Comparison of ENCODE assay signal across 8 mouse cellular contexts in the genomic region with DNA sequence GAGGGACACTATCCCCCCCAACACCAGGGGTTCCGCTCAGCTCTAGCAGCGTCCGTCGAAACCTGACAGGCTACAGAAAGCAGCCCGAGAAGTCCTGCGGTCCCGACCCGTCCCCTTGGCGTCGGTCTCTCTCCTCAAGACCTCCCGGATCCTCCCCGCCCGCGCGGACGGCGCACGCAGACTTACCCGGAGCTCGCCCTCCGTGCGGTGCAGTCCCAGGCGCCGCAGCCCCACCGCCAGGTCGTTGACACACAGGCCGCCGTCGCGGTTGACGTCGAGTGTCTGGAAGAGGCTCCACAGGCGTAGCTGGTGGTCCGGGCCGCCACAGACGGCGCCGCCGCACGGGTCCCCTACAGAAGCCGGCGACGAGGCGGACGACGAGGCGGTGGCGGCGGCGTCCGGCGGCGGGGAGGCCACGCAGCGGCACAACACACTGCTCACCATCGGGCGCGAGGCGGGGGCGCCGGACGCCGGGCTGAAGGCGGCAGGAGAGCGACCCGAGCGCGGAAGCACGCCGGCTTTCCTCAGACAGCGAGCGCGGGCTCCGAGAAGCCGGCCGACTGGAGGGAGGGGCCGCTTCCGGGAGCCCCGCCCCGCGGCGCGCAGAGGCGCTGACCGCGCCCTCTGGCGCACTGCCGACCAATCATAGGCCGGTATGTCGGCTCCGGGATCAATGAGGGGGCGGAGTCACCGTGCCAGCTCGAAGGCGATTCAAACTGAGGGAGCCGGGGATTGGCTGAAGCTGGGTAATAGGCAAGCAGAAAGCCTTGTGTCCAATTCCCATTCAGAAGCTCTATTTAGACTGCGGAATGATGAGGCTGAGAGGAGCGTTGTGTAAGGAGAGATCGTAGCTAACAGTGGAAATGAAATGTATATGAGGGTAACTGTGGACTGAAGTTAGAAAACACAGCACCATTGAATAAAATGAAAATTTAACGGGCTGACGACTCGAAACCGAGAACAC. TPM values are rescaled to one million over a fixed set of nuclear protein-coding genes. Genes with fewer than 3 reads are reported as not detected.
DNase-seq lines count a peak whose midpoint lies in the region; ATAC-seq and TF ChIP-seq lines count a peak whose summit lies in the region.

Gene Slc25a25 (minus strand): TSS at position 565 of the 964 bp plus-strand sequence.

- peak within 1 kb of the TSS; percentile 90 for H3K27ac ChIP-seq in forebrain, embryonic 10.5 days
- H3K27ac ChIP-seq in heart, embryonic 15.5 days: peak within 1 kb of the TSS; percentile 94
- peak within 1 kb of the TSS; percentile 95 for H3K27ac ChIP-seq in liver, embryonic 14.5 days
- peak within 1 kb of the TSS; percentile 90 for H3K27ac ChIP-seq in neural tube, embryonic 11.5 days (ENCODE audit: low read depth, low read length)
- H3K27ac ChIP-seq in stomach, postnatal 0 days (replicated peaks): peak within 1 kb of the TSS; percentile 94

- peak within 1 kb of the TSS; percentile 84 for H3K4me2 ChIP-seq in heart, embryonic 15.5 days
- peak within 1 kb of the TSS; percentile 99 for H3K4me2 ChIP-seq in liver, embryonic 14.5 days (ENCODE audit: low read depth)
- peak within 1 kb of the TSS; percentile 82 for H3K4me2 ChIP-seq in neural tube, embryonic 11.5 days (ENCODE audit: low read depth)
- H3K4me2 ChIP-seq in stomach, postnatal 0 days (replicated peaks; ENCODE audit: low read depth): peak within 1 kb of the TSS; percentile 80

- H3K4me3 ChIP-seq in forebrain, embryonic 10.5 days: peak within 1 kb of the TSS; percentile 82
- peak within 1 kb of the TSS; percentile 77 for H3K4me3 ChIP-seq in heart, embryonic 15.5 days
- H3K4me3 ChIP-seq in liver, embryonic 14.5 days (ENCODE audit: insufficient read depth in 1 of 2, low read depth in 2 of 2, low read length in 2 of 2): peak within 1 kb of the TSS; percentile 80 to 97
- H3K4me3 ChIP-seq in neural tube, embryonic 11.5 days (ENCODE audit: low read depth, low read length): peak within 1 kb of the TSS; percentile 79
- H3K4me3 ChIP-seq in stomach, postnatal 0 days (ENCODE audit: low read depth, low read length): peak within 1 kb of the TSS; percentile 86

- H3K9me3 ChIP-seq in forebrain, embryonic 10.5 days: no peaks in the 10 kb centered on the region
- H3K9me3 ChIP-seq in heart, embryonic 15.5 days (replicated peaks): no peaks in the 10 kb centered on the region
- H3K9me3 ChIP-seq in liver, embryonic 14.5 days (ENCODE audit: control insufficient read depth, low read length): no peaks in the 10 kb centered on the region
- no peaks in the 10 kb centered on the region for H3K9me3 ChIP-seq in neural tube, embryonic 11.5 days (ENCODE audit: control insufficient read depth, low read length)
- no peaks in the 10 kb centered on the region for H3K9me3 ChIP-seq in stomach, postnatal 0 days (ENCODE audit: control insufficient read depth, low read length)

- TF ChIP-seq CTCF in liver, embryonic 14.5 days (IDR thresholded peaks at IDR 0.05; ENCODE audit: low read depth): no peak
- 0 out of 2 replicates have a peak, but pooled peaks have one; percentile 4 for TF ChIP-seq CTCF in stomach, postnatal 0 days (IDR thresholded peaks at IDR 0.05; ENCODE audit: low read depth)

- peak; percentile 67 for ATAC-seq in CD4-positive, CD25-positive, alpha-beta regulatory T cell, adult 4 months
- peak; percentile 86 for ATAC-seq in heart, embryonic 15.5 days (replicated peaks; ENCODE audit: insufficient number of reproducible peaks, insufficient read depth, low FRiP score, low read depth)
- peak; percentile 88 for ATAC-seq in liver, embryonic 14.5 days (ENCODE audit: insufficient read depth)
- ATAC-seq in neural tube, embryonic 11.5 days (ENCODE audit: insufficient read depth, low FRiP score, low TSS enrichment): peak; percentile 90
- peak; percentile 87 for ATAC-seq in stomach, postnatal 0 days (ENCODE audit: low FRiP score, low TSS enrichment)

- peaks cover 52% of the 10 kb centered on the region for H3K4me1 ChIP-seq in forebrain, embryonic 10.5 days
- peaks cover 63% of the 10 kb centered on the region for H3K4me1 ChIP-seq in heart, embryonic 15.5 days (replicated peaks)
- peaks cover 27 to 42% of the 10 kb centered on the region in 2 experiments for H3K4me1 ChIP-seq in liver, embryonic 14.5 days (replicated peaks; ENCODE audit: control insufficient read depth in 2 of 2, insufficient read depth in 2 of 2, low read length in 1 of 2)
- H3K4me1 ChIP-seq in neural tube, embryonic 11.5 days (ENCODE audit: control insufficient read depth, insufficient read depth, low read length): peaks cover 8% of the 10 kb centered on the region
- H3K4me1 ChIP-seq in stomach, postnatal 0 days (replicated peaks; ENCODE audit: control insufficient read depth, insufficient read depth): peaks cover 7% of the 10 kb centered on the region

- under 1% methylated on average over 102 of the region's 103 CpGs for WGBS in forebrain, embryonic 10.5 days
- under 1% methylated on average over 99 of the region's 103 CpGs for WGBS in heart, embryonic 15.5 days
- under 1% methylated on average over 103 of the region's 103 CpGs for WGBS in liver, embryonic 14.5 days (ENCODE audit: insufficient replicate concordance)
- WGBS in neural tube, embryonic 11.5 days: 1% methylated on average over 72 of the region's 103 CpGs
- under 1% methylated on average over 103 of the region's 103 CpGs for WGBS in stomach, postnatal 0 days

- DNase-seq in c-Kit-negative CD71-positive TER-119-positive erythroid progenitor cells, embryonic 14.5 days (ENCODE audit: low read depth, low spot score): peak; percentile 96
- DNase-seq in forebrain, embryonic 10.5 days (ENCODE audit: extremely low spot score, low spot score): peak; percentile 95
- DNase-seq in kidney, postnatal 25 days: peak; percentile 99
- peak; percentile 95 for DNase-seq in liver, embryonic 14.5 days (ENCODE audit: low read depth in 3 of 3, low spot score in 3 of 3)
- DNase-seq in neural tube, embryonic 11.5 days (ENCODE audit: low spot score): peak; percentile 97
- peak; percentile 98 for DNase-seq in stomach, postnatal 0 days (ENCODE audit: low spot score)

- H3K36me3 ChIP-seq in forebrain, embryonic 10.5 days (replicated peaks): peaks cover 16% of the 10 kb centered on the region
- 0 out of 2 replicates have a peak, but pooled peaks cover 3% of the 10 kb centered on the region for H3K36me3 ChIP-seq in heart, embryonic 15.5 days
- no peaks in the 10 kb centered on the region for H3K36me3 ChIP-seq in liver, embryonic 14.5 days (replicated peaks; ENCODE audit: control insufficient read depth, insufficient read depth, low read depth)
- no peaks in the 10 kb centered on the region for H3K36me3 ChIP-seq in neural tube, embryonic 11.5 days (ENCODE audit: control insufficient read depth, insufficient read depth, low read length)
- H3K36me3 ChIP-seq in stomach, postnatal 0 days (ENCODE audit: control insufficient read depth, insufficient read depth, low read length): peaks cover 4% of the 10 kb centered on the region; the same call in 1 of the 2 replicates

- H3K9ac ChIP-seq in heart, embryonic 15.5 days: peak within 1 kb of the TSS; percentile 75
- peak within 1 kb of the TSS; percentile 94 for H3K9ac ChIP-seq in liver, embryonic 14.5 days (replicated peaks)
- H3K9ac ChIP-seq in neural tube, embryonic 11.5 days (ENCODE audit: low read length): peak within 1 kb of the TSS; percentile 75
- peak within 1 kb of the TSS; percentile 88 for H3K9ac ChIP-seq in stomach, postnatal 0 days (ENCODE audit: low read length)

- no peaks in the 10 kb centered on the region for H3K27me3 ChIP-seq in forebrain, embryonic 10.5 days (ENCODE audit: poor library complexity, severe bottlenecking)
- H3K27me3 ChIP-seq in heart, embryonic 15.5 days: no peaks in the 10 kb centered on the region
- H3K27me3 ChIP-seq in liver, embryonic 14.5 days (ENCODE audit: control insufficient read depth, insufficient read depth, low read length): no peaks in the 10 kb centered on the region
- no peaks in the 10 kb centered on the region for H3K27me3 ChIP-seq in neural tube, embryonic 11.5 days (ENCODE audit: control insufficient read depth, insufficient read depth, low read length)
- no peaks in the 10 kb centered on the region for H3K27me3 ChIP-seq in stomach, postnatal 0 days (ENCODE audit: control insufficient read depth, insufficient read depth, low read length)

- no peak for TF ChIP-seq EP300 in liver, embryonic 14.5 days (IDR thresholded peaks at IDR 0.05; ENCODE audit: low read depth)
- no peak for TF ChIP-seq EP300 in stomach, postnatal 0 days (optimal IDR thresholded peaks at IDR 0.05)

RNA-seq across cellular contexts. Expression of gene Slc25a25, which starts in this region (rescaled TPM):
- polyA plus RNA-seq in CD4-positive, CD25-positive, alpha-beta regulatory T cell, adult 4 months (2017; shearing (Covaris generic)): 1 to 10 TPM; 4.7 to 6.7 TPM
- polyA plus RNA-seq in forebrain, embryonic 10.5 days (2016; fragmentation: Nextera tagmentation; extraction: Ambion mirVana): 25.0 and 26.3 TPM in 2 replicates
- polyA plus RNA-seq in heart, embryonic 15.5 days (2015; fragmentation: Nextera tagmentation; extraction: Ambion mirVana): 9.1 and 12.1 TPM in 2 replicates
- polyA plus RNA-seq in liver, embryonic 14.5 days (2012; rRNA removed): 5.4 and 6.0 TPM in 2 replicates
- 5.5 and 7.0 TPM in 2 replicates for polyA plus RNA-seq in liver, embryonic 14.5 days (2014; fragmentation: Nextera tagmentation; extraction: Ambion mirVana)
- polyA plus RNA-seq in neural tube, embryonic 11.5 days (2014; fragmentation: Nextera tagmentation; extraction: Ambion mirVana): 28.1 and 33.5 TPM in 2 replicates
- polyA plus RNA-seq in stomach, postnatal 0 days (2015; fragmentation: Nextera tagmentation; extraction: Ambion mirVana): 11.1 and 11.5 TPM in 2 replicates

Comparison
In these comparisons a context has a peak if more than half of its experiments do, and no peak if none do; other contexts are left out.
1. Peak in every context shown above with its lines: DNase-seq, ATAC-seq, H3K4me3 ChIP-seq and H3K27ac ChIP-seq.